ENCODE assay signal across 8 mouse cellular contexts in the genomic region with DNA sequence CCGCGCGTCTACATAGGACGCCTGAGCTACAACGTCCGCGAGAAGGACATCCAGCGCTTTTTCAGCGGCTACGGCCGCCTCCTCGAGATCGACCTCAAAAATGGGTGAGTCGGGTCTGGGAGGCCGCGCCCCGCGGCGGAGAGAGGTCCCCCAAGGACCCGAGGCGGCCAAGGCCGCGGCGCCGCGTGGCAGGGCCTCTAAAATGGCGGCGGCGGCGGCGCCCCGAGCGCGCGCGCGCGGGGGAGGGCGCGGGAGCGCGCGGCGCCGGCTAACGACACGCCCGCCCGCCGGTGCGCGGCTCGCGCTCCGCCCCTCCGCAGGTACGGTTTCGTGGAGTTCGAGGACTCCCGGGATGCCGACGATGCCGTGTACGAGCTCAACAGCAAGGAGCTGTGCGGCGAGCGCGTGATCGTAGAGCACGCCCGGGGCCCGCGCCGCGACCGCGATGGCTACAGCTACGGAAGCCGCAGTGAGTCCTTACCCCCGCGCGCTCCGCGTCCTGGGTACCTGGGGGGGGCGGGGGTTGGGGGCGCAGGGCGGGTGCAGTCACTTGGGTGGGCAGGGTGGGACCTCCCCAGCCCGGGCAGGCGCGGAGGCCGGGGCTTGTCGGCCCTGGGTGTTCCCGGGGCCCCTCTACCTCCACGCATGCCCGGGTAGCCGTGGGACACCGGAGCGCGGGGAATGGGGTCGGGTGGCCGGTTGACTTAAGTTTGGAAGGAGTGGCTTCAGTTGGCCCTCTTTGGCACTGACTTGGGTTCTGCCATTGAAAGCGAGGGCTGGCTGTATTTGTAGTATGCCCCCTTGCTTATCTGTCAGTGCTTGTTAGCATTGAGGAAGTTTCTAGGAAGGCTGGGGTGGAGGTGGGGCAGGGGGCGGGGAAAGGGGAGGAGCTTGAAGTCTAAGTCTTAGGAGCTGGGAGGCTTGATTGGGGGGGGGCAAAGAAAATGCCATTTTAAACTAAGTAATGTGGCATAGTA. TPM values are rescaled to one million over a fixed set of nuclear protein-coding genes. Genes with fewer than 3 reads are reported as not detected.
DNase-seq lines count a peak whose midpoint lies in the region; ATAC-seq lines count a peak whose summit lies in the region.

No protein-coding gene starts in this region.

- H3K4me3 ChIP-seq in intestine, embryonic 16.5 days (ENCODE audit: low read length) = peak overlapping the region; percentile 95
- H3K4me3 ChIP-seq in limb, embryonic 12.5 days (replicated peaks) = peak overlapping the region; percentile 99
- peak overlapping the region; percentile 95 for H3K4me3 ChIP-seq in midbrain, embryonic 13.5 days (replicated peaks)

- H3K27me3 ChIP-seq in intestine, embryonic 16.5 days (replicated peaks; ENCODE audit: control insufficient read depth, insufficient read depth, low read length) = no peaks in the 10 kb centered on the region
- H3K27me3 ChIP-seq in limb, embryonic 12.5 days = peaks cover 9% of the 10 kb centered on the region; the same call in 1 of the 2 replicates
- peaks cover 6% of the 10 kb centered on the region for H3K27me3 ChIP-seq in midbrain, embryonic 13.5 days

- peak overlapping the region; percentile 67 for H3K4me2 ChIP-seq in intestine, embryonic 16.5 days (ENCODE audit: low read depth, low read length)
- H3K4me2 ChIP-seq in limb, embryonic 12.5 days = peak overlapping the region; percentile 79
- peak overlapping the region; percentile 85 for H3K4me2 ChIP-seq in midbrain, embryonic 13.5 days (replicated peaks)

- H3K9me3 ChIP-seq in intestine, embryonic 16.5 days (ENCODE audit: control insufficient read depth, low read length) = no peaks in the 10 kb centered on the region
- H3K9me3 ChIP-seq in limb, embryonic 12.5 days = no peaks in the 10 kb centered on the region
- H3K9me3 ChIP-seq in midbrain, embryonic 13.5 days = no peaks in the 10 kb centered on the region

- peak overlapping the region; percentile 97 for H3K27ac ChIP-seq in intestine, embryonic 16.5 days (ENCODE audit: low read length)
- peak overlapping the region; percentile 98 for H3K27ac ChIP-seq in limb, embryonic 12.5 days
- peak overlapping the region; percentile 98 for H3K27ac ChIP-seq in midbrain, embryonic 13.5 days

- H3K4me1 ChIP-seq in intestine, embryonic 16.5 days (ENCODE audit: control insufficient read depth, insufficient read depth, low read length) = 0 out of 2 replicates have a peak, but pooled peaks cover 3% of the 10 kb centered on the region
- peaks cover 9% of the 10 kb centered on the region for H3K4me1 ChIP-seq in limb, embryonic 12.5 days (replicated peaks)
- peaks cover 21% of the 10 kb centered on the region for H3K4me1 ChIP-seq in midbrain, embryonic 13.5 days (replicated peaks)

- peaks cover 13% of the 10 kb centered on the region; the same call in 1 of the 2 replicates for H3K36me3 ChIP-seq in intestine, embryonic 16.5 days (ENCODE audit: control insufficient read depth, insufficient read depth, low read length)
- H3K36me3 ChIP-seq in limb, embryonic 12.5 days = peaks cover 43% of the 10 kb centered on the region
- H3K36me3 ChIP-seq in midbrain, embryonic 13.5 days = peaks cover 36% of the 10 kb centered on the region

- WGBS in intestine, embryonic 16.5 days = under 1% methylated on average over 85 of the region's 103 CpGs
- under 1% methylated on average over 103 of the region's 103 CpGs for WGBS in limb, embryonic 12.5 days
- under 1% methylated on average over 70 of the region's 103 CpGs for WGBS in midbrain, embryonic 13.5 days

- H3K9ac ChIP-seq in intestine, embryonic 16.5 days (ENCODE audit: low read depth, low read length) = peak overlapping the region; percentile 100
- H3K9ac ChIP-seq in limb, embryonic 12.5 days (replicated peaks) = peak overlapping the region; percentile 100
- peak overlapping the region; percentile 100 for H3K9ac ChIP-seq in midbrain, embryonic 13.5 days (replicated peaks)

- peak; percentile 53 to 67 for DNase-seq in left cerebral cortex, adult 18-20 months (ENCODE audit: low spot score in 2 of 2)
- no peak for DNase-seq in left cerebral cortex, adult 11 months (ENCODE audit: low spot score)
- DNase-seq in embryo, embryonic 9.5 days (ENCODE audit: extremely low spot score) = peak; percentile 61
- DNase-seq in gastrocnemius, postnatal 4 days (ENCODE audit: low spot score in 2 of 2) = peak; percentile 36 to 73
- peak; percentile 25 for DNase-seq in skeletal muscle tissue, adult 2 months (ENCODE audit: low read depth, low spot score)

- peak; percentile 57 for ATAC-seq in intestine, embryonic 16.5 days
- peak; percentile 30; the same call in 1 of the 2 replicates for ATAC-seq in limb, embryonic 12.5 days (ENCODE audit: insufficient number of reproducible peaks, insufficient read depth, low FRiP score, low TSS enrichment, low read depth)
- ATAC-seq in midbrain, embryonic 13.5 days = peak; percentile 55

RNA-seq across cellular contexts. Expression of gene Srsf6, which starts 0.6 kb away (rescaled TPM):
- total RNA-seq in left cerebral cortex, adult 18-20 months (2021) = 10 to 100 TPM; 92.2 to 95.8 TPM
- 100 to 1,000 TPM; 125 to 132 TPM for total RNA-seq in gastrocnemius, postnatal 4 days (2021)
- polyA plus RNA-seq in intestine, embryonic 16.5 days (2015; fragmentation: Nextera tagmentation; extraction: Ambion mirVana) = 156 and 159 TPM in 2 replicates
- polyA plus RNA-seq in limb, embryonic 12.5 days (2016; fragmentation: Nextera tagmentation; extraction: Ambion mirVana) = 294 and 305 TPM in 2 replicates
- 196 and 204 TPM in 2 replicates for polyA plus RNA-seq in midbrain, embryonic 13.5 days (2015; fragmentation: Nextera tagmentation; extraction: Ambion mirVana)

RNA-seq across cellular contexts. Expression of gene L3mbtl1, which starts 11.3 kb away (rescaled TPM):
- total RNA-seq in left cerebral cortex, adult 18-20 months (2021) = 10 to 100 TPM; 13.4 to 15.7 TPM
- under 1 TPM; 0.17 to 0.70 TPM for total RNA-seq in gastrocnemius, postnatal 4 days (2021)
- polyA plus RNA-seq in intestine, embryonic 16.5 days (2015; fragmentation: Nextera tagmentation; extraction: Ambion mirVana) = 0.09 TPM in 2 replicates
- 0.24 TPM in 2 replicates for polyA plus RNA-seq in limb, embryonic 12.5 days (2016; fragmentation: Nextera tagmentation; extraction: Ambion mirVana)
- 0.39 and 0.57 TPM in 2 replicates for polyA plus RNA-seq in midbrain, embryonic 13.5 days (2015; fragmentation: Nextera tagmentation; extraction: Ambion mirVana)

RNA-seq across cellular contexts. Expression of gene Sgk2, which starts 55.2 kb away (rescaled TPM):
- under 1 TPM; 0.30 to 0.45 TPM for total RNA-seq in left cerebral cortex, adult 18-20 months (2021)
- total RNA-seq in gastrocnemius, postnatal 4 days (2021) = not detected
- 1.2 and 2.1 TPM in 2 replicates for polyA plus RNA-seq in intestine, embryonic 16.5 days (2015; fragmentation: Nextera tagmentation; extraction: Ambion mirVana)
- polyA plus RNA-seq in limb, embryonic 12.5 days (2016; fragmentation: Nextera tagmentation; extraction: Ambion mirVana) = not detected in 2 replicates
- 0.06 TPM in 1 of 2 replicates, not detected in the other for polyA plus RNA-seq in midbrain, embryonic 13.5 days (2015; fragmentation: Nextera tagmentation; extraction: Ambion mirVana)
